Mouse (Mus musculus) forebrain, embryonic 14.5 days (tissue): ENCODE data around the gene Cd209g. TPM values are rescaled to one million over a fixed set of nuclear protein-coding genes. Genes with fewer than 3 reads are reported as not detected.

Source experiments
- polyA plus RNA-seq: library from polyadenylated mRNA; unstranded; fragments of >200 nt; fragmentation: Nextera tagmentation; extraction: Ambion mirVana; gene quantifications from 2 replicates; pipeline ENCODE4 v1.2.1, GENCODE M21; 2014

The Cd209g gene
- polyA plus RNA-seq, 1 experiment from 2014 or later, result not detected

Other genes with a start within 250 kb of the Cd209g start
- not detected in 2 replicates for gene Cd209b, start 207.3 kb upstream of the Cd209g start, polyA plus RNA-seq
- gene Cd209c, start 179.4 kb upstream of the Cd209g start, polyA plus RNA-seq, result 0.14 and 0.51 TPM in 2 replicates
- gene Cd209f, start 28.3 kb upstream of the Cd209g start, polyA plus RNA-seq, result 0.25 and 0.51 TPM in 2 replicates
- gene Evi5l, start 32.5 kb downstream of the Cd209g start, polyA plus RNA-seq, result 45.9 and 70.0 TPM in 2 replicates
- gene Prr36, start 83.4 kb downstream of the Cd209g start, polyA plus RNA-seq, result 25.3 and 38.7 TPM in 2 replicates
- not detected in 2 replicates for gene Lrrc8e, start 92.7 kb downstream of the Cd209g start, polyA plus RNA-seq
- gene Map2k7, start 104.6 kb downstream of the Cd209g start, polyA plus RNA-seq, result 20.3 and 22.7 TPM in 2 replicates
- gene Gm49320, start 104.8 kb downstream of the Cd209g start, polyA plus RNA-seq, result 0.51 TPM in 1 of 2 replicates, not detected in the other
- 2.1 and 2.8 TPM in 2 replicates for gene Tgfbr3l, start 114.1 kb downstream of the Cd209g start, polyA plus RNA-seq
- gene Snapc2, start 119.0 kb downstream of the Cd209g start, polyA plus RNA-seq, result 59.9 and 81.8 TPM in 2 replicates
- 236 and 302 TPM in 2 replicates for gene Ctxn1, start 125.2 kb downstream of the Cd209g start, polyA plus RNA-seq
- gene Timm44, start 141.8 kb downstream of the Cd209g start, polyA plus RNA-seq, result 49.9 and 51.3 TPM in 2 replicates
- 12.2 and 16.3 TPM in 2 replicates for gene Ccl25, start 191.1 kb downstream of the Cd209g start, polyA plus RNA-seq
- gene Elavl1, start 191.3 kb downstream of the Cd209g start, polyA plus RNA-seq, result 134 and 153 TPM in 2 replicates